In the genomic region with DNA sequence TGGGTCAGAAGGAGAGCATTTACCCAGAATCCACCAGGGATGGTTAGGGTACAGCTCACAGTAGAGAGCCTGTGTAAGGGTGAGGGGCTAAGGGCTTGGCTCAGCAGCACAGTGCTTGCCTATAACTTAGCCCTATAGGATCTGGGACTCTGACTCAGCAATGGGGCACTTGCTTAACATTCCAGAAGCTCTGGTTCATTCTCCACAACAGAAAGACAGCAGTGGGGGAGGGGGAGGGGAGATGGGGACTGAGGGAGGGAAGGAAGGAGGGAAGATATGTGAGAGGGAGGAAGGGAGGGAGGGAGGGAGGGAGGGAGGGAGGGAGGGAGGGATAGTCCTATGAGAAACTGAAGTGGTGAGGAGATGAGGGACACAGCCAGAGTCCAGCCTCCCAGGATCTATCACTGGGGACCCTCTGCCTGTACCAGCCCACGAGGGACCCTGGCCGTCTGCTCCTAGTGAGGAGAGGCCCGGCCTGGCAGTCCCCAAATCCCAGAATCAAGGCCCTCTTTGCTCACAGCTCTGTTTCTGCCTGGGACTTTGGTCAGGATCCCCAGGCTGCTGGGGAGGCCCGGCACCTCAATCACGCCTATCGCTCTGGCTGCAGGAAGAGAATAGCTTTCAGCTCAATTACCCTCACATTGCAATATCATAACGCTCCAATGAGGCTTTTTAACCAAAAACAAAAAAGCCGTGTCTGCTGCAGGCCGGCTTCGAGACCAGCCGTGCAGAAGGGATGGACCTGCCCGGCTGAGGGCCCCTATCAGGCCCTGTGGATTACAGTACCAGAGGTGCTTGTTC, we compare ENCODE assay signal across 15 mouse cellular contexts.
DNase-seq lines count a peak whose midpoint lies in the region; ATAC-seq and TF ChIP-seq lines count a peak whose summit lies in the region.
"Had no signal": no experiment of that assay in that cellular context is flagged by ENCODE, and none has a peak within 500 bp of the region (broad histone marks: within the 10 kb centered on the region; RNA-seq: fewer than 3 reads in every experiment).

No protein-coding gene starts in this region.

- no peak for TF ChIP-seq CTCF in brain, embryonic 14.5 days (IDR thresholded peaks at IDR 0.05; ENCODE audit: borderline replicate concordance, extremely low read depth, insufficient read depth, insufficient read length)

- peak; percentile 15 for DNase-seq in hindbrain, embryonic 10.5 days (ENCODE audit: low spot score)
- peak; percentile 55 for DNase-seq in 3T3-L1 (ENCODE audit: low read depth, low spot score)
- peak; percentile 80 for DNase-seq in brain, embryonic 14.5 days (ENCODE audit: low read depth)
- DNase-seq in forebrain, embryonic 14.5 days (ENCODE audit: low spot score), result peak; percentile 64
- no peak for DNase-seq in kidney, postnatal 4 days
- no peak for DNase-seq in layer of hippocampus, adult 9-10 months (ENCODE audit: low spot score)
- DNase-seq: adrenal gland, postnatal 25 days; cerebellum, postnatal 10 days; heart, adult 2 months; kidney, adult 9 months; thymus, postnatal 25 days had no signal

- H3K36me3 ChIP-seq in hindbrain, embryonic 10.5 days, result no peaks in the 10 kb centered on the region
- H3K36me3 ChIP-seq in hindbrain, embryonic 16.5 days (ENCODE audit: control insufficient read depth, insufficient read depth, low read length), result no peaks in the 10 kb centered on the region
- no peaks in the 10 kb centered on the region for H3K36me3 ChIP-seq in forebrain, embryonic 14.5 days (ENCODE audit: control insufficient read depth, insufficient read depth, low read length)
- H3K36me3 ChIP-seq: limb, embryonic 12.5 days; lung, embryonic 15.5 days had no signal

- H3K4me1 ChIP-seq in hindbrain, embryonic 10.5 days (replicated peaks), result peaks cover 37% of the 10 kb centered on the region
- peaks cover 5% of the 10 kb centered on the region for H3K4me1 ChIP-seq in hindbrain, embryonic 16.5 days (ENCODE audit: control insufficient read depth, insufficient read depth, low read depth, low read length)
- peaks cover 10% of the 10 kb centered on the region; the same call in 1 of the 2 replicates for H3K4me1 ChIP-seq in forebrain, embryonic 14.5 days (ENCODE audit: control insufficient read depth, insufficient read depth, low read length)

- WGBS in hindbrain, embryonic 10.5 days, result 74% methylated on average over 12 of the region's 12 CpGs
- 44% methylated on average over 12 of the region's 12 CpGs for WGBS in hindbrain, embryonic 16.5 days
- WGBS in forebrain, embryonic 14.5 days, result 16% methylated on average over 12 of the region's 12 CpGs

- peak overlapping the region; percentile 64; the same call in 1 of the 2 replicates for H3K27ac ChIP-seq in hindbrain, embryonic 10.5 days
- no peak overlapping the region for H3K27ac ChIP-seq in hindbrain, embryonic 16.5 days (ENCODE audit: low read depth, low read length)
- H3K27ac ChIP-seq in forebrain, embryonic 14.5 days (ENCODE audit: low read depth, low read length), result no peak overlapping the region
- H3K27ac ChIP-seq: heart, adult 2 months; left cerebral cortex, adult 2 months; limb, embryonic 12.5 days; lung, embryonic 15.5 days had no signal

- no peak overlapping the region for H3K9ac ChIP-seq in hindbrain, embryonic 16.5 days (ENCODE audit: low read depth, low read length)
- H3K9ac ChIP-seq in forebrain, embryonic 14.5 days (ENCODE audit: low read length), result no peak overlapping the region
- H3K9ac ChIP-seq: limb, embryonic 12.5 days; lung, embryonic 15.5 days had no signal

- ATAC-seq in hindbrain, embryonic 16.5 days, result no peak
- ATAC-seq in forebrain, embryonic 14.5 days, result peak; percentile 54

- H3K4me2 ChIP-seq in hindbrain, embryonic 16.5 days (ENCODE audit: low read length), result no peak overlapping the region
- H3K4me2 ChIP-seq in forebrain, embryonic 14.5 days (ENCODE audit: low read length), result no peak overlapping the region
- H3K4me2 ChIP-seq: limb, embryonic 12.5 days; lung, embryonic 15.5 days had no signal

- peaks cover 2% of the 10 kb centered on the region; the same call in 1 of the 2 replicates for H3K9me3 ChIP-seq in hindbrain, embryonic 10.5 days
- peaks cover 2% of the 10 kb centered on the region; the same call in 1 of the 2 replicates for H3K9me3 ChIP-seq in hindbrain, embryonic 16.5 days (ENCODE audit: control insufficient read depth, low read length)
- H3K9me3 ChIP-seq in forebrain, embryonic 14.5 days (replicated peaks; ENCODE audit: control insufficient read depth, low read length), result no peaks in the 10 kb centered on the region
- H3K9me3 ChIP-seq: lung, embryonic 15.5 days had no signal

- peaks cover 24% of the 10 kb centered on the region for H3K27me3 ChIP-seq in hindbrain, embryonic 10.5 days (ENCODE audit: insufficient read depth, poor library complexity, severe bottlenecking)
- peaks cover 7% of the 10 kb centered on the region for H3K27me3 ChIP-seq in hindbrain, embryonic 16.5 days (replicated peaks; ENCODE audit: control insufficient read depth, insufficient read depth, low read length)
- H3K27me3 ChIP-seq in forebrain, embryonic 14.5 days (replicated peaks; ENCODE audit: control insufficient read depth, insufficient read depth, low read length), result peaks cover 2% of the 10 kb centered on the region; the same call in 1 of the 2 replicates
- H3K27me3 ChIP-seq: lung, embryonic 15.5 days had no signal

- no peak overlapping the region for H3K4me3 ChIP-seq in hindbrain, embryonic 10.5 days
- no peak overlapping the region for H3K4me3 ChIP-seq in hindbrain, embryonic 16.5 days (ENCODE audit: low read length)
- no peak overlapping the region for H3K4me3 ChIP-seq in forebrain, embryonic 14.5 days (ENCODE audit: low read depth, low read length)
- H3K4me3 ChIP-seq: heart, adult 2 months; left cerebral cortex, adult 2 months; limb, embryonic 12.5 days; lung, embryonic 15.5 days had no signal

- TF ChIP-seq POLR2A in brain, embryonic 14.5 days (IDR thresholded peaks at IDR 0.05; ENCODE audit: borderline replicate concordance, extremely low read depth, insufficient read depth, insufficient read length, poor library complexity, severe bottlenecking), result no peak

Comparison
In these comparisons a context has a peak if more than half of its experiments do, and no peak if none do; other contexts are left out.
1. DNase-seq: peak in hindbrain, embryonic 10.5 days (single experiment), 3T3-L1 (single experiment), brain, embryonic 14.5 days (single experiment) and forebrain, embryonic 14.5 days (single experiment); none in kidney, postnatal 4 days (0 of 2) and layer of hippocampus, adult 9-10 months (single experiment).